In the genomic region with DNA sequence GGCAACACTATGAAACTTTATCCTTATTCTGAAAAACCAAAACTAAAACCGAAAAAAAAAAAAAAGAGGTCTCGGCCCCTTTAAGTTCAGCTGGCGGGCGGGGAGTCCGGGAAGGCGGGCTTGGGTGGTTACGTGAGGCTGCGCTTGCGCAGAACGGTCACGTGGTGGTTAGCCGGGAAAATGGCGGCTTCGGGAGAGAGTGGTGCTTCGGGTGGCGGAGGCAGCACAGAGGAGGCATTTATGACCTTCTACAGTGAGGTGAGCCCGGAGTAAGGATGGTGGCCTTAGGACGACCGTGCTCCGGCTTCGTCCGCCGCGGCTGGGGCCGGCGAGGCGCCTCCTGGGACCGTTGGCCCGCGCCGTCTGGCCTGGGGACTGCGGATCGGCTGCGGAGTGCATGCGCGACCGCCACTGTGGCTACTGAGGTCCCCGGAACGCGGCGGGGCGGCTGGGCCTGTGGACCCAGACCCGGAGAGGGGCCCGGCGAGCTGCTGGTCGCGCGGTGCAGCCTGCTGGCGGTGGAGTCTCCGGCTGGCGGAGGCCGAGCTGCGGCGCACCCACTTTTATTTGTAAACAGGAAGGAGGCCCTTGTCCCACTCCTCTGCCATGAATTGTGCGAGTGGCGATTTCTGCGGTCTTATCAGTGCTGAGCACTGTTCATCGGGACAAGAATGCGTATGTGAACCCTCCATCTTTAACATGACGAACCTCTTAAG, we compare ENCODE assay signal across 8 mouse cellular contexts. TPM values are rescaled to one million over a fixed set of nuclear protein-coding genes. Genes with fewer than 3 reads are reported as not detected.
DNase-seq lines count a peak whose midpoint lies in the region; ATAC-seq lines count a peak whose summit lies in the region.

A gene (plus strand): TSS at position 145 of the 716 bp plus-strand sequence.

- DNase-seq in CD8-positive naive resting alpha-beta T cell, adult 2 months (ENCODE audit: low read depth in 2 of 2, low spot score in 2 of 2): peak; percentile 89 to 92
- DNase-seq in c-Kit-positive CD71-negative TER-119-negative erythroid progenitor cells, embryonic 14.5 days (ENCODE audit: low read depth): peak; percentile 94
- DNase-seq in forebrain, embryonic 11.5 days (ENCODE audit: low spot score): peak; percentile 96
- peak; percentile 96 to 99 for DNase-seq in kidney, postnatal 36 days
- peak; percentile 86 for DNase-seq in telencephalon, adult 2 months (ENCODE audit: low read depth, low spot score)

- peaks cover 8% of the 10 kb centered on the region; the same call in 1 of the 2 replicates for H3K4me1 ChIP-seq in forebrain, embryonic 11.5 days (replicated peaks; ENCODE audit: control insufficient read depth, insufficient read depth, low read length)
- peaks cover 31% of the 10 kb centered on the region for H3K4me1 ChIP-seq in heart, embryonic 16.5 days (ENCODE audit: control insufficient read depth, insufficient read depth, low read length)
- H3K4me1 ChIP-seq in liver, embryonic 15.5 days (replicated peaks): peaks cover 61% of the 10 kb centered on the region
- H3K4me1 ChIP-seq in neural tube, embryonic 12.5 days: peaks cover 35% of the 10 kb centered on the region

- peak within 1 kb of the TSS; percentile 100 for H3K4me3 ChIP-seq in forebrain, embryonic 11.5 days (ENCODE audit: low read depth, low read length)
- H3K4me3 ChIP-seq in heart, embryonic 16.5 days (ENCODE audit: low read length): peak within 1 kb of the TSS; percentile 100
- H3K4me3 ChIP-seq in liver, embryonic 15.5 days (replicated peaks): peak within 1 kb of the TSS; percentile 92
- peak within 1 kb of the TSS; percentile 93 for H3K4me3 ChIP-seq in neural tube, embryonic 12.5 days

- peak within 1 kb of the TSS; percentile 69; the same call in 1 of the 2 replicates for H3K27ac ChIP-seq in forebrain, embryonic 11.5 days (ENCODE audit: low read depth, low read length)
- peak within 1 kb of the TSS; percentile 78 for H3K27ac ChIP-seq in heart, embryonic 16.5 days (ENCODE audit: low read length)
- peak within 1 kb of the TSS; percentile 97 for H3K27ac ChIP-seq in liver, embryonic 15.5 days (replicated peaks)
- peak within 1 kb of the TSS; percentile 74; the same call in 1 of the 2 replicates for H3K27ac ChIP-seq in neural tube, embryonic 12.5 days

- WGBS in forebrain, embryonic 11.5 days: 0% methylated on average over 60 of the region's 60 CpGs
- under 1% methylated on average over 60 of the region's 60 CpGs for WGBS in heart, embryonic 16.5 days
- under 1% methylated on average over 60 of the region's 60 CpGs for WGBS in liver, embryonic 15.5 days (ENCODE audit: insufficient replicate concordance)
- WGBS in neural tube, embryonic 12.5 days: under 1% methylated on average over 60 of the region's 60 CpGs

- peak; percentile 81 for ATAC-seq in forebrain, embryonic 11.5 days (replicated peaks; ENCODE audit: low FRiP score)
- ATAC-seq in heart, embryonic 16.5 days (replicated peaks; ENCODE audit: extremely low read depth, insufficient read depth, low FRiP score): peak; percentile 69
- ATAC-seq in liver, embryonic 15.5 days (ENCODE audit: insufficient read depth): peak; percentile 55
- peak; percentile 67; the same call in 1 of the 2 replicates for ATAC-seq in neural tube, embryonic 12.5 days (ENCODE audit: low FRiP score, low read depth)

- no peaks in the 10 kb centered on the region for H3K9me3 ChIP-seq in forebrain, embryonic 11.5 days (ENCODE audit: control insufficient read depth, low read length)
- no peaks in the 10 kb centered on the region for H3K9me3 ChIP-seq in heart, embryonic 16.5 days (replicated peaks; ENCODE audit: control insufficient read depth, low read length)
- H3K9me3 ChIP-seq in liver, embryonic 15.5 days (replicated peaks): no peaks in the 10 kb centered on the region
- H3K9me3 ChIP-seq in neural tube, embryonic 12.5 days: no peaks in the 10 kb centered on the region

- no peaks in the 10 kb centered on the region for H3K27me3 ChIP-seq in forebrain, embryonic 11.5 days (ENCODE audit: control insufficient read depth, insufficient read depth, low read length)
- no peaks in the 10 kb centered on the region for H3K27me3 ChIP-seq in heart, embryonic 16.5 days (ENCODE audit: control insufficient read depth, insufficient read depth, low read length)
- no peaks in the 10 kb centered on the region for H3K27me3 ChIP-seq in liver, embryonic 15.5 days
- no peaks in the 10 kb centered on the region for H3K27me3 ChIP-seq in neural tube, embryonic 12.5 days (replicated peaks)

- H3K36me3 ChIP-seq in forebrain, embryonic 11.5 days (ENCODE audit: control insufficient read depth, insufficient read depth, low read length): peaks cover 2% of the 10 kb centered on the region; the same call in 1 of the 2 replicates
- peaks cover 15% of the 10 kb centered on the region for H3K36me3 ChIP-seq in heart, embryonic 16.5 days (ENCODE audit: control insufficient read depth, insufficient read depth)
- H3K36me3 ChIP-seq in liver, embryonic 15.5 days (replicated peaks): peaks cover 49% of the 10 kb centered on the region
- H3K36me3 ChIP-seq in neural tube, embryonic 12.5 days: peaks cover 19% of the 10 kb centered on the region

- peak within 1 kb of the TSS; percentile 93 for H3K9ac ChIP-seq in forebrain, embryonic 11.5 days (ENCODE audit: low read length)
- peak within 1 kb of the TSS; percentile 98 for H3K9ac ChIP-seq in heart, embryonic 16.5 days (ENCODE audit: low read length)
- H3K9ac ChIP-seq in liver, embryonic 15.5 days: peak within 1 kb of the TSS; percentile 96
- H3K9ac ChIP-seq in neural tube, embryonic 12.5 days: peak within 1 kb of the TSS; percentile 89

- peak within 1 kb of the TSS; percentile 87 for H3K4me2 ChIP-seq in forebrain, embryonic 11.5 days (ENCODE audit: low read depth, low read length, severe bottlenecking)
- H3K4me2 ChIP-seq in heart, embryonic 16.5 days (ENCODE audit: low read depth, low read length): peak within 1 kb of the TSS; percentile 69
- H3K4me2 ChIP-seq in liver, embryonic 15.5 days: peak within 1 kb of the TSS; percentile 84
- H3K4me2 ChIP-seq in neural tube, embryonic 12.5 days (replicated peaks): peak within 1 kb of the TSS; percentile 90

RNA-seq across cellular contexts. Expression of the gene that starts here (rescaled TPM):
- polyA plus RNA-seq in forebrain, embryonic 11.5 days (2014; fragmentation: Nextera tagmentation; extraction: Ambion mirVana): 208 and 217 TPM in 2 replicates
- polyA plus RNA-seq in heart, embryonic 16.5 days (2015; fragmentation: Nextera tagmentation; extraction: Ambion mirVana): 98.5 and 117 TPM in 2 replicates
- polyA plus RNA-seq in liver, embryonic 15.5 days (2015; fragmentation: Nextera tagmentation; extraction: Ambion mirVana): 68.8 and 84.7 TPM in 2 replicates
- polyA plus RNA-seq in neural tube, embryonic 12.5 days (2016; fragmentation: Nextera tagmentation; extraction: Ambion mirVana): 167 and 191 TPM in 2 replicates

Comparison
In these comparisons a context has a peak if more than half of its experiments do, and no peak if none do; other contexts are left out.
1. Peak in every context shown above with its lines: DNase-seq, ATAC-seq, H3K4me3 ChIP-seq and H3K27ac ChIP-seq.